Mouse (Mus musculus) kidney, adult 9 months (tissue): Measurements from ENCODE around the gene Tmem191c.

Experiments used
- DNase-seq: peaks from one replicate; pipeline ENCODE4 v3.0.0; 2022

Gene Tmem191c

GRCm38 (mm10) chr16:17331855-17332254 is 56.0 kb downstream of the Tmem191c start:
- no peak for DNase-seq
